Mouse (Mus musculus) activated CD4-positive, CD25-positive, alpha-beta regulatory T cell, adult 9 weeks (primary cell): ENCODE measurements around the gene Gm20878. TPM values are rescaled to one million over a fixed set of nuclear protein-coding genes. Genes with fewer than 3 reads are reported as not detected.

ENCODE experiments used
- polyA plus RNA-seq: library from polyadenylated mRNA; unstranded; fragments of 100-300 nt; shearing (Covaris generic); gene quantifications from one replicate; pipeline ENCODE4 v1.2.1, GENCODE M21; 2017

The Gm20878 gene
- 1.4 TPM for polyA plus RNA-seq

GRCm38 (mm10) chr4:41941272-41941671 lies at the start of gene Gm20878:
Gene Gm20878 (plus strand): TSS chr4:41941572.

GRCm38 (mm10) chr4:41903310-41903709 lies 38.1 kb upstream of the Gm20878 start, which contains the start of gene Gm21541:
Gene Gm21541 (plus strand): TSS chr4:41903610.

GRCm38 (mm10) chr4:41965758-41966157 lies 24.4 kb downstream of the Gm20878 start, which contains the start of gene Fam205a4:
Gene Fam205a4 (plus strand): TSS chr4:41966058.

Other genes with a start within 250 kb of the Gm20878 start
- gene Cntfr, start 244.5 kb upstream of the Gm20878 start, polyA plus RNA-seq = not detected
- 8.7 TPM for gene Il11ra1, start 241.6 kb upstream of the Gm20878 start, polyA plus RNA-seq
- gene Rpp25l, start 228.0 kb upstream of the Gm20878 start, polyA plus RNA-seq = 54.4 TPM
- 142 TPM for gene Dctn3, start 218.4 kb upstream of the Gm20878 start, polyA plus RNA-seq
- not detected for gene Arid3c, start 210.4 kb upstream of the Gm20878 start, polyA plus RNA-seq
- 70.8 TPM for gene Galt, start 186.3 kb upstream of the Gm20878 start, polyA plus RNA-seq
- gene Sigmar1, start 185.4 kb upstream of the Gm20878 start, polyA plus RNA-seq = 37.0 TPM
- 7.5 TPM for gene Ccl27a, start 167.3 kb upstream of the Gm20878 start, polyA plus RNA-seq
- not detected for gene Gm21541, start 38.0 kb upstream of the Gm20878 start, polyA plus RNA-seq
- gene Fam205a4, start 24.5 kb downstream of the Gm20878 start, polyA plus RNA-seq = not detected
- gene Gm21093, start 93.2 kb downstream of the Gm20878 start, polyA plus RNA-seq = not detected
- not detected for gene Gm3893, start 149.6 kb downstream of the Gm20878 start, polyA plus RNA-seq
- not detected for gene Gm13304, start 173.2 kb downstream of the Gm20878 start, polyA plus RNA-seq
- gene Gm13306, start 211.9 kb downstream of the Gm20878 start, polyA plus RNA-seq = not detected
- gene Gm13305, start 227.0 kb downstream of the Gm20878 start, polyA plus RNA-seq = not detected